Mouse (Mus musculus) cerebellum, postnatal 25 days (tissue): ENCODE measurements at regions not wholly inside any gene's neighbourhood (a gene's known extent, or its start where the extent isn't known, plus 50 kb on each side); places are given as distances from the start of the nearest gene placed in this dataset.

Experiments
- DNase-seq, 2 experiments: peaks; one replicate each; pipeline ENCODE4 v3.0.0; 2021; ENCODE audit warnings: mixed read lengths in 2 of 2

DNA sequence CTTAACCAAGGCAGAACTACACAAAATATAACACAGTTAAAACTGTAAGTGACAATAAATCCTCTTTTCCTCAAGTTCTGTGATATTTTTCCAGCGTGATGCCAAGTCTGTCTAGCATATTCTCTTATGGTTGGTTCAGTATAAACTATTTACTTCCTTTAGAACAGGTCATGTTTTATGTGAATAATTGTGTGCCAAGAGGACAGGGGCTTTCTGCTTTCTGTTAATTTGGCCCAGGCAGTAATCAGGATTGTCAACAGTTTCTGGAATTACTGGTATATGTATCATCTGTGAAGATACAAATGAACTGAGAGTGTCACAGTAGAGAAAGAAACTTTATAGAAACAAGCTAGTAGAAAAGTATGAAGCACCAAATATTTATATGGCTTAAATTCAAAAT is 1039.5 kb upstream of the Adcyap1 start:
- no peak for DNase-seq

DNA sequence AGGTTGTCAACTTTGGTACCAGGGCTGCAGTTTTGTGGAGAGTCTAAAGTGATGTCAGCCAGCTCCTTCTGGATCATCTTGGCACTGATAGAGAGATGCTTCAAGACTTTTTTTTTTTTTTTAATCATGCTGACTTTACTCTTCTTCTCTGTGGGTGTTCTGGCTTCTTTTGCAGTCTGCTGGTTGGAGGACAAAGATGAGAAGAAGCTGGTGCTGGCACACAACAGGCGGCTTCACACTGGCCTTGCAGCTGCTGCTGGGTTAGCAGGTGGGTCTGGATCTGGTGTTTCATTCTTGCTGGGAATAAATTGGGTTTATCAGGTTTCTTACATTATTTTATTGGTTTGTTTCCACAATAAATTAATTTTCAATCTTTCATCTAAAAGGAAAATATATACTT is 1013.1 kb upstream of the Adcyap1 start:
- DNase-seq = peak in 1 of 2 experiments; percentile 14

DNA sequence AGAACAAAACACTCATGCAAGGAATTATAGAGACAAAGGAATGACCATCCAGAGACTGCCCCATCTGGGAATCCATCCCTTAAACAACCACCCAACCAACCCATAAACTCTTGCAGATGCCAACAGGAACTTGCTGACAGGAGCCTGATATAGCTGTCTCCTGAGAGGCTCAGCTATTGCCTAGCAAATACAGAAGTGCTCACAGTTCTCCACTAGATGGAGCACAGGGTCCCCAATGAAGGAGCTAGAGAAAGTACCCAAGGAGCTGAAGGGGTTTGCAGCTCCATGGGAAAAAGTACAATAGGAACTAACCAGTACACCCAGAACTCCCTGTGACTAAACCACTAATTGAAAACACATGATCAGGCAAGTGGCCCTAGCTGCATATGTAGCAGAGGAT is 988.1 kb upstream of the Adcyap1 start:
- DNase-seq = no peak

DNA sequence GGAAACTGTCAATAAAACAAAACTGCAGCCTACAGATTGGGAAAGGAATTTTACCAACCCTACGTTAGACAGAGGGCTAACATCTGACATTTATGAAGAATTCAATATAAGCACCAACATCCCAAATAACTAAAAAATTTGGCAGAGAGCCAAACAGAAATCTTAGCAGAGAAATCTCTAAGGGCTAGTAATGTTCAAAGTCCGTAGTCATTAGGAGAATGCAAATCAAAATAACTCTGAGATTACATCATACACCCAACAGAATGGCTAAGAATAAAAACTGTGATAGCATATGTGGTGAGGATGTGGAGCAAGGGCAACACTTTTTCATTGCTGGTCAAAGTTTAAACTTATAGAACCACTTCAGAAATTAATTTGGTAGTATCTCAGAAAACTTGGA is 982.4 kb upstream of the Adcyap1 start:
- DNase-seq = no peak
